Mouse (Mus musculus): ENCODE results near the gene Mill1. TPM values are rescaled to one million over a fixed set of nuclear protein-coding genes. Genes with fewer than 3 reads are reported as not detected.

The Mill1 gene
- polyA plus RNA-seq, 1 experiment from 2014 or later, result not detected

Other genes starting within 250 kb of the Mill1 start
- gene Ceacam13, start 235.5 kb upstream of the Mill1 start, polyA plus RNA-seq (2014; fragmentation: Nextera tagmentation; extraction: Ambion mirVana), result not detected in 2 replicates
- not detected in 2 replicates for gene Ceacam12, start 179.4 kb upstream of the Mill1 start, polyA plus RNA-seq (2014; fragmentation: Nextera tagmentation; extraction: Ambion mirVana)
- not detected in 2 replicates for gene Igfl3, start 68.9 kb upstream of the Mill1 start, polyA plus RNA-seq (2014; fragmentation: Nextera tagmentation; extraction: Ambion mirVana)
- not detected in 2 replicates for gene Psg18, start 109.7 kb downstream of the Mill1 start, polyA plus RNA-seq (2014; fragmentation: Nextera tagmentation; extraction: Ambion mirVana)
- gene Psg28, start 186.7 kb downstream of the Mill1 start, polyA plus RNA-seq (2014; fragmentation: Nextera tagmentation; extraction: Ambion mirVana), result not detected in 2 replicates
- not detected in 2 replicates for gene Psg26, start 238.8 kb downstream of the Mill1 start, polyA plus RNA-seq (2014; fragmentation: Nextera tagmentation; extraction: Ambion mirVana)